Mouse (Mus musculus) liver, embryonic 15.5 days (tissue): ENCODE measurements at regions not wholly inside any gene's neighbourhood (a gene's known extent, or its start where the extent isn't known, plus 50 kb on each side); places are given as distances from the start of the nearest gene placed in this dataset.
A peak's percentile ranks its signal among the peaks of the same experiment; 100 is the strongest.

Experiments
- ATAC-seq: fragments of 200-750 bp; cut with Nextera tagmentation; 2 replicates; pipeline ENCODE4 v1.8.0; 2017; ENCODE audit warnings: moderate number of reproducible peaks, mild to moderate bottlenecking, moderate library complexity; ENCODE audit not compliant: insufficient read depth
- H3K27ac ChIP-seq: fragments of 300-500 bp; sonication (generic); replicated peaks from 2 replicates; pipeline ENCODE4 v1.5.1; 2015; ENCODE audit warnings: mild to moderate bottlenecking, inconsistent platforms
- H3K27me3 ChIP-seq: fragments of 300-500 bp; sonication (generic); 2 replicates; pipeline ENCODE4 v1.6.1; 2015; ENCODE audit warnings: mild to moderate bottlenecking, inconsistent platforms
- H3K36me3 ChIP-seq: fragments of 300-500 bp; sonication (generic); replicated peaks from 2 replicates; pipeline ENCODE4 v1.6.1; 2015; ENCODE audit warnings: moderate library complexity, mild to moderate bottlenecking, inconsistent platforms
- H3K4me1 ChIP-seq: fragments of 300-500 bp; sonication (generic); replicated peaks from 2 replicates; pipeline ENCODE4 v1.6.1; 2015; ENCODE audit warnings: inconsistent platforms
- H3K4me2 ChIP-seq: fragments of 300-500 bp; sonication (generic); 2 replicates; pipeline ENCODE4 v1.6.1; 2015; ENCODE audit warnings: moderate library complexity, mild to moderate bottlenecking, inconsistent platforms
- H3K4me3 ChIP-seq: fragments of 300-500 bp; sonication (generic); replicated peaks from 2 replicates; pipeline ENCODE4 v1.5.1; 2015; ENCODE audit warnings: mild to moderate bottlenecking, inconsistent platforms
- H3K9ac ChIP-seq: fragments of 300-500 bp; sonication (generic); 2 replicates; pipeline ENCODE4 v1.6.1; 2015; ENCODE audit warnings: moderate library complexity, mild to moderate bottlenecking, inconsistent platforms
- H3K9me3 ChIP-seq: fragments of 300-500 bp; sonication (generic); replicated peaks from 2 replicates; pipeline ENCODE4 v1.6.1; 2016; ENCODE audit warnings: inconsistent platforms
- WGBS: fragments of 180-500 bp; shearing (Covaris S2); methylation state at CpG from one replicate; pipeline ENCODE4 v1.1.7; 2015; ENCODE audit warnings: mixed read lengths; ENCODE audit not compliant: insufficient replicate concordance; 5-methylcytosine and 5-hydroxymethylcytosine counted together

DNA sequence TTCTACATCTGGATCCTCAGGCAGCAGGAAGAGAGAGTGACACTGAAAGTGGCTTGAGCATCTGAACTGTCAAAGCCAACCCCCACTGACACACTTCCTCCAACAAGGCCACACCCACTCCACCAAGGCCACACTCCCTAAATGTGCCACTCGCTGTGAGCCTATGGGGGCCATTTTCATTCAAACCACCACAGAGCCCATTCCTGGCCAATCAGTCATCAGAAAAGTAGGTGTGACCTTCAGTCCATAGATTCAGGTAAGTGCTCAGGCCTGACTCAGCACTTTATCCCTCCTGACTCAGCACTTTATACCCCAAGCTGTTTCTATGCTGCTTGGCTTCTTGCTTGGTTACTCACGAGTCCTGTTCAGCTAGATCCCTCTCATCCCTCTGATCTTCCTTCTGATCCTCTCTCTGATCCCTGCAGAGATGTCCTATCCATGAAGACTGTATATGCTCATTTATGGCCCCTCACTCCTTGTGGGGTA lies 121.6 kb upstream of the Pmepa1 start:
- H3K4me1 ChIP-seq, result no peaks in the 10 kb centered on the region
- H3K4me2 ChIP-seq, result no peak overlapping the region
- H3K36me3 ChIP-seq, result no peaks in the 10 kb centered on the region
- no peaks in the 10 kb centered on the region for H3K9me3 ChIP-seq
- H3K27ac ChIP-seq, result no peak overlapping the region
- H3K27me3 ChIP-seq, result no peaks in the 10 kb centered on the region
- H3K9ac ChIP-seq, result no peak overlapping the region
- ATAC-seq, result no peak
- WGBS, result 76% methylated on average over 2 of the region's 2 CpGs
- no peak overlapping the region for H3K4me3 ChIP-seq

DNA sequence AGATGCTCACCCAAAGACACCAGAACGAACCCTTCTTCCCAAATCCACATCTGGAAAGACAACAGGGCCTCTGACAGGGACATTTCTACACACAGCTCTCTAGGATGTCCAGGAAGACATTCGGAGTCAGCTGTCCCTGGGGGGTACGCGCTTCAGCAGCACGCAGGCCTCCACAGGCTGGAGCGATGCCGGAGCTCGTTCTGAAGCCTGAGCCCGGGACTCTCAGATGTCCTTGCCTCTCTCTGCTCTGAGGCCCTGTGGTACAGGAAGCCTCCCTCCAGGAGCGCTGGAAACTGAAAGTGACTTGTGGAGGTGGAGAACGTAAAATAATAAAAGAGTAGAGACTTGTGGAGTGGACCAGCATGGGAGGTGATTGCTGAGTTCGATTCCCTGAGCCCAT lies 116.8 kb upstream of the 1700021F07Rik start:
- H3K4me1 ChIP-seq, result 0 out of 2 replicates have a peak, but pooled peaks cover 6% of the 10 kb centered on the region
- H3K4me2 ChIP-seq, result no peak overlapping the region
- H3K27ac ChIP-seq, result no peak overlapping the region
- no peak for ATAC-seq
- no peaks in the 10 kb centered on the region for H3K36me3 ChIP-seq
- H3K9me3 ChIP-seq, result no peaks in the 10 kb centered on the region
- no peak overlapping the region for H3K9ac ChIP-seq
- WGBS, result 70% methylated on average over 12 of the region's 12 CpGs
- no peaks in the 10 kb centered on the region for H3K27me3 ChIP-seq
- H3K4me3 ChIP-seq, result no peak overlapping the region

DNA sequence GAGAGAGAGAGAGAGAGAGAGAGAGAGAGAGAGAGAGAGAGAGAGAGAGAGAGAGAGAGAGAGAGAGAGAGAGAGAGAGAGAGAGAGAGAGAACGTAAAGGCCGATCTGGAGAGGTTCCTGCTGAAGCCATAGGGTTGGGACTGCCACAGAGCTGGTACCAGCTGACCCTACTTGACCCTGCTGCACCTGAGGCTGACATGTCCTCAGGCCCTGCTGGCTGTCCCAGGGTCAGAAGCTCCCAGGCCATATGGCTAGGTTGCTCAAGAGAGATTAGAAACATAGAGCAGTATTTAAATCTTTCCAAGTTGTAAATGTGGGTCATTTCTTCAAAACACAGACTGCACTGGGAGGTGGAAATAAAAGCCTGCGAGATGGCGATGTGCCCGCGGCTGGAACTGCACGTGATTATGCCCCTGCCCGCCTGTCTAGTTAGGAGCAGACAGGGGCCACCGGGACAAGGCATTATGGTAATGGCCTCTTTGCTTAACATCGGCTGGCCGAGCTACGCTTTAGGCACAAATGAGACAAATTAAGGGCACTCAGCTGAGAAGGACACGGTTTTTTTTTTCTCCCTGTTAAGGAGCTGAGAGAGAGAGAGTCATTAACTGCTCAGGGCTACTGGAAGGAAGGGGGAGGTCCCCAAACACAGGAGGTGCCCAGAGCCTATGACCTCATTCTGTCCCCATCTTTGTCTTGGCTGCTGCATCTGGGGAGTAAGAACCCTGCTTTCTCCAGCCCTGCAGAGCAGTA lies 115.9 kb upstream of the 1700021F07Rik start:
- no peak overlapping the region for H3K27ac ChIP-seq
- no peak overlapping the region for H3K9ac ChIP-seq
- no peaks in the 10 kb centered on the region for H3K27me3 ChIP-seq
- no peak for ATAC-seq
- H3K36me3 ChIP-seq, result no peaks in the 10 kb centered on the region
- 0 out of 2 replicates have a peak, but pooled peaks cover 6% of the 10 kb centered on the region for H3K4me1 ChIP-seq
- H3K9me3 ChIP-seq, result no peaks in the 10 kb centered on the region
- WGBS, result 59% methylated on average over 13 of the region's 13 CpGs
- no peak overlapping the region for H3K4me3 ChIP-seq
- no peak overlapping the region for H3K4me2 ChIP-seq

DNA sequence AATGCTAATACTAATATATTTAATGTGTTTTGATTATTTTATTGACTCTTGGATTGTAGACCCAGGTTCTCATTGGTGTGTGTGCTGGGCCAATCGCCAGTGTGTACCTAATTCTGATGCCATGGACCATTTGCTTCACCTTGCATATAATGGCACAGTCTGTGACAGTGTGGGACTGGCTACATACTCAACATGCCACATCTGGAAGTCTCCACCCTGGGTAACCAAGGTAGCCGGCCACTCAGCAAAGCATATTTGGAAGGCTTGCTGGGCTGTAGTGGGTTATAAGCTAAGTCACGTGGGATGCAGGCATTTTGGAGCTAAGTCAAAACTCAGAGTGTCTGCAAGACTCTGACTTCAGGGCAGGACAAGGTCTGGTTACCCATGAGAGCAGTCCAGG lies 115.3 kb upstream of the 1700021F07Rik start:
- whole genome bisulfite sequencing, result 55% methylated on average over 3 of the region's 3 CpGs
- ATAC-seq, result no peak
- H3K4me1 ChIP-seq, result 0 out of 2 replicates have a peak, but pooled peaks cover 6% of the 10 kb centered on the region
- H3K4me3 ChIP-seq, result no peak overlapping the region
- H3K4me2 ChIP-seq, result no peak overlapping the region
- no peaks in the 10 kb centered on the region for H3K27me3 ChIP-seq
- H3K36me3 ChIP-seq, result no peaks in the 10 kb centered on the region
- no peaks in the 10 kb centered on the region for H3K9me3 ChIP-seq
- no peak overlapping the region for H3K27ac ChIP-seq
- H3K9ac ChIP-seq, result no peak overlapping the region

DNA sequence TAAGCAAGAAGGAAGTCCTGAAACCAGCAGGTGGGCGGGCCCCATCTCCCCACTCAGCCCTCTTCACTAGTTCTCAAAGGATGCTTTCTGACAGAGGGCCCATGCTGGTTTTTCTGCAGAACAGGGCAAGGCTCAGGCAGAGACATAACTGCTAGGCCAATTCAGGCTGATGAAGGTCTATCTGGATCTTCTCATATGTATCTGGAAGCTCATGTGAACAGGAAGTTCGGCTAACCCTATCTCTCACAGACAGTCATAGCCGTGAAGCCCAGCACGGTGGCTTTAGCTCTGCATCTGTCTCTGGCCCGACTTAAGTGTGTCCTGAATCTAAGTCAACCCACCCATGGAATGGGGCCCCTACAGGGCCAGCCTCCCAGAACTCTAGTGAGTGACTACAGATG lies 113.7 kb upstream of the 1700021F07Rik start:
- Histone ChIP-seq H3K4me3 (no peak overlapping the region), H3K36me3 (no peaks in the 10 kb centered on the region), H3K4me1 (0 out of 2 replicates have a peak, but pooled peaks cover 6% of the 10 kb centered on the region), H3K9ac (no peak overlapping the region), H3K27me3 (no peaks in the 10 kb centered on the region), H3K27ac (no peak overlapping the region), H3K9me3 (no peaks in the 10 kb centered on the region), H3K4me2 (no peak overlapping the region)
- peak; percentile 40; the same call in 1 of the 2 replicates for ATAC-seq
- 12% methylated on average over 5 of the region's 5 CpGs for WGBS

DNA sequence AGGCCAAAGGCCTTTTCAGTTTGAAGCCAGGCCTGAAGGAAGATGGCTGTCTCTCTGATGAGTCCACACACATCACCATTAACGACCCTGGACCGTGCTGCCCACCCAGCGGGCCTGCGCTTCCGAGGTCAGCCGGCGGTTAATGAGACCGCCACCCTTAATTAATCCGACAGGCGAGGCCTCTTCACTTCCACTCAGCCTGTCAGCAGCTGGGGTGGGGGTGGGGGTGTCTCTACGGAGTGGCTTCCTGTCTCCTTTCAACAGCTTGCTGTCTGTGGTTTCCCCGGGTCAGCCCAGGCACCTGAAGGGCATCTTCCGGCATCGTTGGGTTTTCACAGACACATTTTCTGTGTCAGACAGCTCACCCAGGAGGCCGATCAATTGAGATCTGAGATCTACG lies 113.0 kb upstream of the 1700021F07Rik start:
- no peak overlapping the region for H3K27ac ChIP-seq
- H3K36me3 ChIP-seq, result no peaks in the 10 kb centered on the region
- no peaks in the 10 kb centered on the region for H3K27me3 ChIP-seq
- ATAC-seq, result no peak
- no peak overlapping the region for H3K4me2 ChIP-seq
- 13% methylated on average over 16 of the region's 16 CpGs for WGBS
- H3K4me1 ChIP-seq, result 0 out of 2 replicates have a peak, but pooled peaks cover 6% of the 10 kb centered on the region
- H3K9ac ChIP-seq, result no peak overlapping the region
- H3K9me3 ChIP-seq, result no peaks in the 10 kb centered on the region
- H3K4me3 ChIP-seq, result no peak overlapping the region

DNA sequence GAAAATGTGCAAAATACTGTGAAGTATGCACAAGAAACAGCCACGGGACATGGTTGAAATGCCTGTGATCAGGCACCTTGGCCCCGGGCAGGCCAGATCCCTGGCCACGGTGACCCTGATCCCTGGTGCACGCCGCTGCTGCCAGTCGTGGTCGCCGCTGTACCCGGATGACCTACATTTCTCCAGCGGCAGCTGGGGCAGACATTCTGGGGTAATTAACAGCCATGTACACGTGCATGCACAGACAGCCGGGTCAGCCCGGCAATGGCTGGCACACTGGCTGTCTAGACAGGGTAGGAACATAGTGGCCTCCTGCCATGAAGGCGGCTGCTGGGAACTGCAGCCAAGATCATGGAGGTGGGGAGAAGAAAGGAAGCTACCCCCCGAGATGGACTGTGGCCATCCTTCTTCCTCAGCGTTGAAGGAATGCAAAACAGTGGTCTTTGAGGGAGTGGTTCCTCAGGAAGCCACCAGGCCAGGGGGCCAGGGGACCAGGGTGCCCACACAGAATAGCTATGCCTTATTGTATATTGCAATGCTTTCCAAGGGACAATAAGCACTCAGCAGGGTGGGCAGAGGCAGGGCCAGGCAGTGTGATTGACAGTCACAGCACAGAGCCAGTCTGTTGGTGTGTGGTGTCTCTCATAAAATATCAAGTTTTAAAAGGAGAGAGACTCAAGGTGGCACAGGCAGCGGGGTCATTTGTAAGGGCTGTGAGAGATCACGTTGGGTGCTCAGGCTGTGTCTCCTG lies 108.3 kb upstream of the 1700021F07Rik start:
- Histone ChIP-seq H3K27ac (no peak overlapping the region), H3K4me2 (no peak overlapping the region), H3K27me3 (no peaks in the 10 kb centered on the region), H3K9me3 (no peaks in the 10 kb centered on the region), H3K4me3 (no peak overlapping the region), H3K36me3 (no peaks in the 10 kb centered on the region), H3K9ac (no peak overlapping the region), H3K4me1 (0 out of 2 replicates have a peak, but pooled peaks cover 3% of the 10 kb centered on the region)
- no peak for ATAC-seq
- 65% methylated on average over 18 of the region's 18 CpGs for WGBS

DNA sequence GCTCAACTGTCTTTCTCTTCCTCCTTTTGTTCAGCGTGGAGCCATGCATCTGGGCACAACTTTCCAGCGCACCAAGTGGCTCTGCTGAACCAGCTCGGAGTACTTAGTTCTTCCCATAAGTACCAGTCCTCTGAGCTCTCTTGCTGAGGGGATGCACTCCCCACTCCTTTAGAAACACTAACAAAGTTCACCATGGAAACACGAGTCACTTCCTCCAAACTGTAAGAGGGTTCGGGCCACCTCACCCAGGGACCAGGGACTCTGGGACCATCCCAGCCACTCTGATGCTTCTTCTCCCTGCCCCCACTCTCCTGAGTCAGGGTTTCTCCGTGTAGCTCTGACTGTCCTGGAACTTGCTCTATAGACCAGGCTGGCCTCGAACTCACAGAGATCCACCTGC lies 107.0 kb upstream of the 1700021F07Rik start:
- Histone ChIP-seq H3K4me2 (no peak overlapping the region), H3K4me3 (no peak overlapping the region), H3K9me3 (no peaks in the 10 kb centered on the region), H3K27ac (no peak overlapping the region), H3K9ac (no peak overlapping the region), H3K27me3 (no peaks in the 10 kb centered on the region), H3K4me1 (no peaks in the 10 kb centered on the region), H3K36me3 (no peaks in the 10 kb centered on the region)
- no peak for ATAC-seq
- 50% methylated on average over 7 of the region's 7 CpGs for WGBS

DNA sequence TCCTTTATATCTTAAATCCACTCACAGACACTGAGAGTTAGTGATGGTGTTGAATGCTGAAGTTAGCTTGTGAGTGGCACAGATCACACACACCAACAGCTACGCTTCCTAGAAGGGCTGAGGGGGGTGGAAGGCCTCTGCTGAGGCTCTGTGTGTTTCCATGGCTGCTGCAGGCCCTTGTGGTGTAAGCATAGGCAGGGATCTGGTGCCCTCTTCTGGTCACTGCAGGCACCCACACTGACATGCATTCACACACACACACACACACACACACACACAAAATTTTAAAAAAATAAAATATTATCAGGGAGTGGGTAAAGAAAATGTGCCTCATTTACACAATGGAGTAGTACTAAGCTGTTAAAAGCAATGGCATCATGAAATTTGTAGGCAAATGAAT lies 105.5 kb upstream of the 1700021F07Rik start:
- Histone ChIP-seq H3K9ac (no peak overlapping the region), H3K4me2 (no peak overlapping the region), H3K4me3 (no peak overlapping the region), H3K27me3 (no peaks in the 10 kb centered on the region), H3K9me3 (no peaks in the 10 kb centered on the region), H3K36me3 (no peaks in the 10 kb centered on the region), H3K4me1 (no peaks in the 10 kb centered on the region), H3K27ac (no peak overlapping the region)
- 59% methylated on average over 1 of the region's 1 CpGs for WGBS
- ATAC-seq, result no peak

DNA sequence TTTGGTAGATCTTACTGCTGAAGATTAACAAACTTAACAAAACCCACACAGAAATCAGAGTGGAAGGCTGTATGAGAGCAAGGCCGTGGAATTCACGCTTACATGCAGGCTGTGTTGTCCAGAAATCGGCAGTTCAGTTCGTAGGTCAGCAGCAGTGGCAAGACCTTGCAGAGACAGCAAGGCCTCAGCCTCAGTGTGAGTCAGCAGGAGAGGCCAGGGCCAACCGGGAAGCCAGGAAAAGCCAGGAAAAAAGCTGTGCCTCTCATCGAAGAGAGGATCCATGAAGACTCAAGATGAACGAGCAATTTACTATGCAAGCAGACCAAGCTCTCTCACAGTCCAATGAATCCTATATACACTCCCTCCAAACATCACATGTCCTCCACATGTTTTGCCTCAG lies 103.4 kb upstream of the 1700021F07Rik start:
- no peak overlapping the region for H3K27ac ChIP-seq
- no peaks in the 10 kb centered on the region for H3K9me3 ChIP-seq
- no peak overlapping the region for H3K4me2 ChIP-seq
- no peaks in the 10 kb centered on the region for H3K27me3 ChIP-seq
- no peak for ATAC-seq
- H3K4me3 ChIP-seq, result no peak overlapping the region
- 68% methylated on average over 7 of the region's 7 CpGs for WGBS
- H3K36me3 ChIP-seq, result no peaks in the 10 kb centered on the region
- no peak overlapping the region for H3K9ac ChIP-seq
- H3K4me1 ChIP-seq, result no peaks in the 10 kb centered on the region

DNA sequence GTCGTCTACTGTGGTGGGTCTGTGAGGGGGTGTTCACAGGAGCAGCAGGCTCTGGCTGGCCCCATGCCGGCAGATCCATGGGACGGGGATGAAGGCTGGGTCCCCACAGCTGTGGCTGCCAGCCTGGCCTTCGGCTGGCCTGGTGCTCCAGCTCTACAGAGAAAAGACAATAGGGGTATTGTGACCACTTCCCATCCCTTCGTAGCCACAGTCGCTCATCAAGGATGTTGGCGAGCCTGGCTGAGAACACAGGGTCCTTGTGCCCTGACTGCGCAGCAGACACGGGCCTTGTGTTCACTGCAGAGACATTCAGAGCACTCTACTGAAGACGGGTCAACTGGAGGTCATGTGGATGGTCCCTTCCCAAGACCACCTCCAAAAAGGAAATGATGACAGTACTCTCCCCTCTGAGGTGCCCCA lies 102.4 kb upstream of the 1700021F07Rik start:
- Histone ChIP-seq H3K27ac (no peak overlapping the region), H3K27me3 (no peaks in the 10 kb centered on the region)

More for the DNA sequence above, 102.4 kb upstream of the 1700021F07Rik start:
- Histone ChIP-seq H3K36me3 (no peaks in the 10 kb centered on the region), H3K4me3 (no peak overlapping the region), H3K9ac (no peak overlapping the region), H3K9me3 (no peaks in the 10 kb centered on the region), H3K4me2 (no peak overlapping the region), H3K4me1 (no peaks in the 10 kb centered on the region)
- WGBS, result 64% methylated on average over 10 of the region's 10 CpGs
- ATAC-seq, result no peak
